Mouse (Mus musculus) gastrocnemius, postnatal 25 days (tissue): ENCODE measurements around the gene Krt6a. TPM values are rescaled to one million over a fixed set of nuclear protein-coding genes. Genes with fewer than 3 reads are reported as not detected.

Experiments
- microRNA-seq, 2 experiments: library from miRNA; unstranded; fragments of <30 nt; microRNA quantifications; one replicate each; pipeline ENCODE4 v1.2.0; 2021; ENCODE audit warnings: borderline replicate concordance in 2 of 2
- total RNA-seq, 2 experiments: library from RNA; stranded (reverse); gene quantifications; 1 replicate in 1 of 2; 2 replicates in 1 of 2; pipeline ENCODE4 v1.2.3; 2021

The Krt6a gene
- total RNA-seq, 2 experiments from 2014 or later: not detected

Small RNAs within 50 kb of the gene (microRNA-seq; reads per million reads assigned to microRNA genes)
- gene Gm44323 (0 reads per million in 2 experiments), gene Gm44342 (0 reads per million in 2 experiments), gene Gm44383 (0 reads per million in 2 experiments), gene Gm44479 (0 reads per million in 2 experiments)

Other genes starting within 250 kb of the Krt6a start
- gene Krt88, start 246.6 kb downstream of the Krt6a start, total RNA-seq: not detected
- gene Krt81, start 230.6 kb downstream of the Krt6a start, total RNA-seq: not detected
- not detected for gene Krt86, start 220.8 kb downstream of the Krt6a start, total RNA-seq
- gene Krt83, start 202.8 kb downstream of the Krt6a start, total RNA-seq: not detected
- gene Gm49425, start 177.0 kb downstream of the Krt6a start, total RNA-seq: not detected
- not detected for gene Krt84, start 161.5 kb downstream of the Krt6a start, total RNA-seq
- not detected for gene Krt82, start 143.6 kb downstream of the Krt6a start, total RNA-seq
- gene Krt90, start 131.4 kb downstream of the Krt6a start, total RNA-seq: not detected
- gene Krt75, start 120.4 kb downstream of the Krt6a start, total RNA-seq: not detected
- gene Gm5414, start 66.1 kb downstream of the Krt6a start, total RNA-seq: not detected
- not detected for gene Gm5478, start 46.9 kb downstream of the Krt6a start, total RNA-seq
- not detected for gene Krt6b, start 14.0 kb downstream of the Krt6a start, total RNA-seq
- not detected for gene Krt5, start 18.6 kb upstream of the Krt6a start, total RNA-seq
- gene Krt71, start 48.8 kb upstream of the Krt6a start, total RNA-seq: not detected
- gene Krt72, start 92.2 kb upstream of the Krt6a start, total RNA-seq: not detected
- gene Krt73, start 108.0 kb upstream of the Krt6a start, total RNA-seq: not detected
- not detected for gene Krt2, start 123.9 kb upstream of the Krt6a start, total RNA-seq
- gene Krt1, start 156.5 kb upstream of the Krt6a start, total RNA-seq: not detected
- not detected for gene Krt77, start 175.4 kb upstream of the Krt6a start, total RNA-seq
- not detected for gene Krt76, start 198.6 kb upstream of the Krt6a start, total RNA-seq
- gene Krt4, start 230.4 kb upstream of the Krt6a start, total RNA-seq: not detected
- under 1 TPM in 1 of 2 experiments, not detected in 1; 0.13 TPM for gene Krt79, start 246.0 kb upstream of the Krt6a start, total RNA-seq